Mouse (Mus musculus) brown adipose tissue, adult 24 weeks (tissue): ENCODE data around the gene Prickle2. TPM values are rescaled to one million over a fixed set of nuclear protein-coding genes. Genes with fewer than 3 reads are reported as not detected.

ENCODE experiments used
- H3K27ac ChIP-seq: fragments of 200-500 bp; replicated peaks from 2 replicates; pipeline ENCODE4 v1.5.1; 2012; ENCODE audit warnings: low read depth, mild to moderate bottlenecking, low read length
- H3K4me1 ChIP-seq: fragments of 200-500 bp; 2 replicates; pipeline ENCODE4 v1.6.1; 2012; ENCODE audit warnings: low read length, mixed read lengths; ENCODE audit not compliant: control insufficient read depth, insufficient read depth, insufficient read length
- H3K4me3 ChIP-seq: fragments of 200-500 bp; 2 replicates; pipeline ENCODE4 v1.5.1; 2012; ENCODE audit warnings: low read depth, mild to moderate bottlenecking, low read length, moderate library complexity; ENCODE audit not compliant: insufficient read depth
- polyA plus RNA-seq: library from polyadenylated mRNA; stranded (reverse); fragments of >200 nt; gene quantifications from 2 replicates; pipeline ENCODE4 v1.2.4, GENCODE M21; 2012; ENCODE audit not compliant: missing spikeins, insufficient read depth, insufficient read length

Gene Prickle2
- polyA plus RNA-seq, 1 experiment, result 2.1 TPM

DNA sequence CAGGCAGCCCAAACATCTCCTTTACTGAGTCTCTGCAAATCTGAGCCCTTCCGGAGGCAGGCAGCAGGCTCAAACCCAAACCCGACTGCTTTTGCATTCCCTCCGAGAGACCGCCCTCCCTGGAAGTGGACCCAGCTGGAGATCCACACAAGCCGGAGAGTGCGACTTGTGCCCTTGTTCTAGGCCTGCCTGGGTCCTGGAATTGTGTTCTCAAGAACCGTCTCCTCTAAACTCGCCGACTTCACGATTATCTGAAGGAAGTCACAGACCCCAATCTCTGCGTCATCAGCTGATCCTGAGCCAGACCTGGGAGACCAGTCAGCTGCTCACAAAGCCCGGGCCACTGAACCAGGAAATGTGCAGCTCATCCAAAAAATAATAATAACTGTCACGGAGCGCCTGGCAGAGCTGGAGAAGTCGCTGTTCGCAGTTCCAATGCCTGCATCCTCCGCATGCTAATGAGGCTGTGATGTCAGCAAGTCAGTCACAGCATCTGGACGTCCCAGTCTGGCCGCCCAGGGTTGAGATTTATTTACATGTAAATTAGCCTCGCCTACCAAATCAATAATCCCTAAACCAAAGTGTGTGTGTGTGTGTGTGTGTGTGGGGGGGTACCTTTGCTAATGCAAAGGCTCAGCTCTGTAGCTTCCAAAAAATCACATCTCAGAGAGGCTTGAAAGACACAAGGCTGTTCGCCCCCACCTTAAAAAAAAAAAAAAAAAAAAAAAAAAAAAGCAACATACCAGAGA is 224.8 kb downstream of the Prickle2 start:
- H3K4me3 ChIP-seq, result peak overlapping the region; percentile 56
- H3K27ac ChIP-seq, result peak overlapping the region; percentile 56
- no peaks in the 10 kb centered on the region; the same call in 1 of the 2 replicates for H3K4me1 ChIP-seq

DNA sequence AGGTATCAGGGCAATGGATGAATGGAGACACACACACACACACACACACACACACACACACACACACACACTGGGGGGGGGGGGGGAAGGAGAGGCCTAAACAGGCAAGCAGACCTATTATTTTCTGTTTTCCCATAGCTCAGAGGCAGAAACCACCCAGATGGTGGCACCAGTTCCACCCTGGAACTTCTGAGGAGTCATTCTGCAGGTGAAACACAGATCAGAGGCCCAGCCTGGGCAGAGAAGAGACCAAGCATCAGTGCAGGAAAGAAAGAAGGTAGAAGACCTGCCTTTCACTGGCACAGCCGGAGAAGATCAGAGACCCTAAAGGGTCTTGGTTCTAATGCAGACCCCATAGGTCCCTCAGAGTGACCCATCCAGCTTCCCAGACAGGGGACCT is 227.3 kb downstream of the Prickle2 start:
- H3K4me3 ChIP-seq, result no peak overlapping the region
- H3K27ac ChIP-seq, result no peak overlapping the region
- H3K4me1 ChIP-seq, result no peaks in the 10 kb centered on the region; the same call in 1 of the 2 replicates

DNA sequence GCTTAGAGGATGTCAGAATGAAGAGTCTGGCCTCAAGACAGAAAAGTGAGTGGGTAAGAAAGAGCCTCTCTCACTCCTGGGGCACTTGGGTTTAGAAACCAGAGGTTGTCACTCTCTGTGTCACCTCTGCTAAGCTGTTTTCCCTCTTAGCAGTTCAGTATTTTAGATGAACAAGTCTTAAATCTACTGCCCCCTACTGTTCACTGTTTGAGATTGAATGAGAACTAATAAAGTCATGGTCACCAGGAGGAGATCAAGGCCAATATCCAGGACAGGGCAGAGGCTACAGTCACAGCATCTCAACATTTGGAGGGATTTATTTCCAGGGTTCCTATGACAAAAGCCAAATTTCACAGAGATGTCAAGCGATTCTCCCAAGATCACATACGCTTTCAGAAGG is 228.3 kb downstream of the Prickle2 start:
- peaks cover 1% of the 10 kb centered on the region for H3K4me1 ChIP-seq
- no peak overlapping the region for H3K4me3 ChIP-seq
- H3K27ac ChIP-seq, result no peak overlapping the region

DNA sequence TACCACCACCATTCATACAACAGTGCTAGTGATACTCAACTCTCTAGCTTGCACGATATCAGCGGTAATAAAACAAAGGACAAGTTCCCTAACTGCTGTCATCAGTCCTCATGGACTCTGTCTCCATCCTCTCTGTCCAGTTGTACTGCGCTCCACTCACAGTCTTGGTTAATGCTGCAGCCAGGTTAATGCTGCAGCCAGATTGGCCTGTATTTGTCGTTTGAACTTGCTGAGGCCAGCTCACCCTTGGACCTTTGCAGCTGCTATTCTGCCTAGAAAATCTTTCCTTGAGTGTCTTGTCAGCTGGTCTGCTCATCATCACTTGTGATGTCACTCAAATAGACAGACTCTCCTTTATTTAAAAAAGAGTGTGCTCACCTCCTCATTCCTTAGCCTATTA is 236.5 kb downstream of the Prickle2 start:
- Histone ChIP-seq H3K27ac (0 out of 2 replicates have a peak overlapping the region, but pooled peaks have one; percentile 11), H3K4me1 (peaks cover 24% of the 10 kb centered on the region), H3K4me3 (no peak overlapping the region)

DNA sequence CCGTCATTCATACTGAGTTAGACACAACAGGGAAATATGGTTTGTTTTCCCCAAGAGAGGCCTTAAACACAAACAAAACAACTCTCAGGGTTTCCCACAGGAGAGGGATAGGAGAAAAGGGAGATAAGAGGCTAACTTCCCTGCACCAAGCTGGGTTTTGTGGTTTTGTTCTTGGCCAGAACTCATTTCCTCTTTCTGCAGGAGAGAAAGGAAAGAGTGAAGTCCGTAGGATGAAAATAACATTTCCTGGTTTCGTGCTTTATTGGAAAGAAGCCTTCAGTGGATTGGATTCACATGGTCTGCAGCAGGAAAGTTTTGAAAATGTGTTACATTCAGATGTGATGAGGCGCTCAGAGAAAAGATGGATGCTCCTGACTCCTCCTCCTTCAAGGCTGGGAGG is 237.1 kb downstream of the Prickle2 start:
- Histone ChIP-seq H3K27ac (peak overlapping the region; percentile 33; the same call in 1 of the 2 replicates), H3K4me3 (no peak overlapping the region), H3K4me1 (peaks cover 28% of the 10 kb centered on the region)

DNA sequence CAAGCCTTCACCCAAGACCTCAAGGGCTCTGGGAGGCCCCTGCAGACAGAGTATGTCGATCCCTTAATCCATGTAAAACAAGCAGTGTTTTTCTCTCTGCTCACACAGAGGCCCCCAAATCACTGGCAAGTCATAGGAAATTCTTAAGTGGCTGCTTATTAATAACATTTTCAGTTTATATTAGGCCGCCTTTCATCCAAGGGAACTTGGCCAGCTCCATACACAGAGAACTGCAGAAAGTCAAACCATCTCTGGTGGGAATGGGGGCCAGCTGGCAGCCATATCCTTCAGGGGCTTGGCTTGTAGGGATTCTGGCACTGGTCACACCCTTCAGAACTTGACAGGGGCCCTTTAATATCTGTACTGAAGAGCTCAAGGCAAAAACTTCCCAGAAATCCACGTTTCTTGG is 237.6 kb downstream of the Prickle2 start:
- Histone ChIP-seq H3K4me1 (peaks cover 31% of the 10 kb centered on the region), H3K27ac (peak overlapping the region; percentile 18; the same call in 1 of the 2 replicates), H3K4me3 (no peak overlapping the region)

DNA sequence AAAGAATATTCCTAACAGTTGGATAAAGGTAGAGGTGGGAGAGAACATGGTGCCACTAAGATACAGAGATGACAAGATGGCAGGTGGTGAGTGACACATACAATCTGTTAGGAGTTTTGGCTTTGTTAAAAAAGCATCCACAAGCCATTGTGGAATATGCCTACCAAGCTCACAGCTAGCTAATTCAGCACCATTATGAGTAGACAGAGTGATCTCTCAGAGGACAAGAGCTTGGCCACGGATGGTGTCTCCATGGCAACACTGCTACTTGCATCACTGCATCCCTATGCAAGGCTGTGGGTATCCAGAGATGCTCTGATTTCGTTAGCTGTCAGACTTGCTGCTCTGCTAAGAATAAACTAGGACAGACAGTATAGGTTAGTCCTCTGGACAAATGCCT is 238.6 kb downstream of the Prickle2 start:
- H3K27ac ChIP-seq, result no peak overlapping the region
- H3K4me3 ChIP-seq, result no peak overlapping the region
- H3K4me1 ChIP-seq, result peaks cover 31% of the 10 kb centered on the region; the same call in 1 of the 2 replicates

DNA sequence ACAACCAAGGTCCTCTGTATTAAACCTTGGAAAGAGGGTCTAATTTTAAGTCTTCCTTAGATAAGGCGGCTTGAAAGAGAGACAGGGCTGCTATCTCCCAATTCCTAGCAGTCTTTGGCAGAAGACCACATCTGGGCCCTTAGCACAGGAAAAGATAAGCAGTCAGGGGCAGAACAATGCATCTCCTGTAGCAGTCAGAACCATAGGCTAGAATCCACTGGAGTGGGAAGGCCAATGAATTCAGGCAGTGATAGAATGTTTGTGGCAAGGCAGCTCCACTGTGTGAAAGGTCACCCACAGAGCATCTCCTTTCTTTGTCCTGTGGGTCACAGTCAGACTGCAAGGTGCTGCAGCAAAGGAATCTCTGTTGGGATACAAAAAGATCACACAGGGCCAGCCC is 240.3 kb downstream of the Prickle2 start:
- Histone ChIP-seq H3K4me1 (peaks cover 26% of the 10 kb centered on the region; the same call in 1 of the 2 replicates), H3K4me3 (no peak overlapping the region), H3K27ac (peak overlapping the region; percentile 30; the same call in 1 of the 2 replicates)

DNA sequence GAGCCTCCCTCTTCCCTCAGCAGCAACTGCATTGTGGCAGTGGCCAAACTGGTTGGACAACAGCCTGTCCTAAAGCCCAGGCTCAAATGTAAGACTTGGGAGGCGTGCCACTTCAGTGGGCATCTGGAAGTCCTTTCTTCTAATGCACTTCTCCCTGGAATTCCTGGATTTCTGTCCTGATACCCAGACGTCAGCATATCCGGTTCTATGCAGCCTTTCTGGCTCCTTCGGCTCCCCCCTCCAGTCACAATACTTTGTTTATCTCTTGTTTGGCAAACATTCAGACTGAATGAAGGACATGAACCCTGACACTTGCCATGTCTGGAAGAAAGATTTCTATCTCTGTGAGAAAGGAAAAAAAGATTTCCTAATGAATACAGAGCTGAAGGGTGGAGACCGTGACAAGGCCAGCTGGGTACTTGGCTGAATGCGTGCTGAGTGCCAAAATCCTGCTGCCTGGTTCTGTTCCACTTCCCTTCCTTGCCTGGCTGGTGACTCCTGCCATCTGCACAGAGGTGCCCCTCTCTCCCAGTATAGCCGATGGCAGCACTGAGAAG is 241.1 kb downstream of the Prickle2 start:
- H3K4me3 ChIP-seq, result no peak overlapping the region
- peak overlapping the region; percentile 82 for H3K27ac ChIP-seq
- peaks cover 26% of the 10 kb centered on the region; the same call in 1 of the 2 replicates for H3K4me1 ChIP-seq

DNA sequence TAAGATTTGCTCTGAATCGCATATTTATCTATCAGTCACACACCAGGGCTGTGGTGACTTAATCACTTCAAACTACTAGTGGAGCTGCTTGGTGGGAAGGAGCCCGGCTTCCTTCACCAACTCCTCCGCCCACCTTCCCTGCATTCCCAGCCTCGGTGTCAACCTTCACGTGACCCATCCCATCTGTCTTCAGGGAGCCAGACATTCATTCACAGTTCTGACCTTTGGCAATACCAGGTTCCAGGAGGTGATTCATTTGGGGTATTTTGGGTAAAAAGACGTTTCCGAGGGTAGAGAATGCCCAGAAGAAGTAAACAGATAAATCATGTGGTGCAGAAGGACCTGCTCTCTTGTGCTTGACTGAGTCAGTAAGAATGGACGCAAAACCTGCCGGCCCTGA is 242.2 kb downstream of the Prickle2 start:
- Histone ChIP-seq H3K4me1 (peaks cover 24% of the 10 kb centered on the region; the same call in 1 of the 2 replicates), H3K4me3 (no peak overlapping the region), H3K27ac (peak overlapping the region; percentile 55)

DNA sequence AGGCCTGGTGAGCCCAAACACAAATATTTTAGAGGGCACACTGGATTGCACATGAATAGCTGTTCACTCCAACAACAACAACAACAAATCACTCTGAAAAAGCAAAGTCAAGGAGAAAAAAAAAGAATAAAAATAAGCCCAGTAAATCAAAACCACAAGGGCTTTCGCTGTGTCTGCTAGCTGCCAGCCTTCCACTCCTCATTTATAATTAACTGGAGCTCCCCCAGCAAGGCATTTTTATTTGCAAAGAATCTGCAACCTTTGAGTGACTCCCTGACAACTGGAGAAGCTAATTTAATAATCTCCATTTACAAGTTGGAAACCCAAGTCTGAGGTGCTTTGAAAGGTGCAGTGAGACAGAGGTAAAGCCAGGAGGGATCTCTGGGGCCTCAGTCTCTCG is 245.2 kb downstream of the Prickle2 start:
- H3K4me3 ChIP-seq, result no peak overlapping the region
- peaks cover 18% of the 10 kb centered on the region; the same call in 1 of the 2 replicates for H3K4me1 ChIP-seq
- no peak overlapping the region for H3K27ac ChIP-seq

DNA sequence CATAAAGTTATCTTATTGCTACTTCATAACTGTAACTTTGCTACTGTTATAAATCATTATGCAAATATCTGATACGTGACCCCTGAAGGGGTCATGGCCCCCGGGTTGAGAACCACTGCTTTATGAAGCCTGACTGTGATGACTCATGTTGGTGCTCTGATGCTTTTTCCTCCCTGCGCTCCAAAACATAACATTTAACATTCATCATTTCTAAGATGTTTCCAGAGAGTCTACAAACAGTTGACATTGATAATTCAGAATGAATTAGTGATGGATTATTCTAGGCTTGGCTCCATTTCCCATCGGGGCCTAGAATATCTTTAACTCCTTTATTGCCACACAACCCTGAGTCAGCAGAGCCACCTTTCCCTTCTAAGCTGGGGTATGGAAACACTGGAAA is 247.9 kb downstream of the Prickle2 start:
- peaks cover 2% of the 10 kb centered on the region; the same call in 1 of the 2 replicates for H3K4me1 ChIP-seq
- no peak overlapping the region for H3K27ac ChIP-seq
- H3K4me3 ChIP-seq, result no peak overlapping the region

DNA sequence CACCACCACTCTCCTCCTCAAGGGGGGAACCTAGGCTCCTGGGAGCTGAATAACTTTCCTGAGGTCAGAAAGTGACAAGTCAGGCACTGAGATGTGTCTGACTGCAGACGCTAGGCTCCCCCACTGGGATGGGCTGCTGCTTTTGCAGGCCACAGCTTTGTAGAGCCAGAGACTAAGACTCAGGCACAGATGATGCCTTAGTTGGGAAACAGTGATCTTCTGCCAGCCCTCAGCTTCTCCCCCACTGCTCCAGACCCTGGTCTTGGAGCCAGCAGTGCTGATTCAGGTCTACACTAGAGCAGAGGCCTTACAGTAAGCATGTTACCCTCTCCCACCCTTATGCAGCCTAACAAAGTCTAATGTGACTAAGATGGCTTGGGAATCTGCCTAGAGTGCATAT is 254.5 kb downstream of the Prickle2 start:
- Histone ChIP-seq H3K27ac (no peak overlapping the region), H3K4me3 (no peak overlapping the region), H3K4me1 (peaks cover 2% of the 10 kb centered on the region; the same call in 1 of the 2 replicates)

DNA sequence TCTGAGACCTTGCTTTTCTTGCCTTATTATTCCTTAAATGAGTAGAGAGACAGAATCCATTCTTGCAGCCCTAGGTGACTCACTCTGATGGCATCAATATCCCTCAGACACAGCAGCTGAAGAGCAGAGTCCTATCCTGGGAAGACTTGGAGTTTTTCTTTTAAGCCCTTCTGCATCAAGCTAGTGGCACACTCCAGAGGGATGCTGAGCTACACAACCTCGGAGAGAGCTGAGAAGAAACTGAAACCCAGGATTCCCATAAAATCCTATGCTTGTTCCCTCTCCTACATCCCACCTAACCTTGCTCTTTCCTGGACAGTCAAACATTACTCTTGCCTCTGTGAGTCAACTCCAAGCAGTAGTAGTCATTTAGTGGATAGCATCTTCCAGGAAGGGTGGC is 256.0 kb downstream of the Prickle2 start:
- no peak overlapping the region for H3K4me3 ChIP-seq
- no peak overlapping the region for H3K27ac ChIP-seq
- H3K4me1 ChIP-seq, result peaks cover 2% of the 10 kb centered on the region; the same call in 1 of the 2 replicates

DNA sequence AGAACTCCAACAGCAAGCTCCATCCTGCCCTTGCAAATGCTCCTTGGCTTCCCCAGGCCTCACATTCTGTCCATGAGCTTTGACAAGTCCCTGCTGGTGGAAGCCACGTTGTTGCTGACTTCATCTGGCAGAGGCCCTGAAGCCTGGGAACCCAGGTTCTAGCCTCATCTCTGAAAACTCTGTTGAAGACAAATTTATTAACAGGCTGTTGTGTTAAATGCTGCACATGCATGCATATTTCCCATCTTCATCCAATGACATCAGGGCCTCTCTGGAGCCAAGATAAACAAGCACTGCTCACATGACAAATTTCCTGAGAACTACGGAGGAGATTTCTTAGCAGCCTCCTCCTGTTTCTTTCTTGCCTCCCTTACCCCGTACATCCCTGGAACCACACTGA is 259.3 kb downstream of the Prickle2 start:
- Histone ChIP-seq H3K4me3 (no peak overlapping the region), H3K4me1 (peaks cover 2% of the 10 kb centered on the region; the same call in 1 of the 2 replicates), H3K27ac (no peak overlapping the region)

DNA sequence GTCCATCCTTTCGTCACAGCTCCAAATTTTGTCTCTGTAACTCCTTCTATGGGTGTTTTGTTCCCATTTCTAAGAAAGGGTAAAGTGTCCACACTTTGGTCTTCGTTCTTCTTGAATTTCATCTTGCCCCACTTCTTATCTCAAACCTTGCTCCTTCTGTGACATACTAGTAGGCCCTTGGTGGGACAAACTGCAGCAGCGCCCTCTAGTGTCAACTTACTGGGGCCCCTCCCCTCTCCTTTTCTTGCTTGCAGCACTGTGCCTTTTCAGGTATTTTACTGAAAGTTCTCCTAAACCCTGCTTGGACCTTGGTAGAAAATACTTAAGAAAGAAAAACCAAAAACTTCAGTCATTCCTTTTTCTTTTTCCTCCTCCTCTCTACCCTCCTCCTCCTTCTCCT is 264.8 kb downstream of the Prickle2 start:
- Histone ChIP-seq H3K4me1 (no peaks in the 10 kb centered on the region), H3K4me3 (no peak overlapping the region), H3K27ac (no peak overlapping the region)
